Mouse (Mus musculus): ENCODE measurements around the gene Mrpl19.
A peak's percentile ranks its signal among the peaks of the same experiment; 100 is the strongest.

Mrpl19 gene

DNA sequence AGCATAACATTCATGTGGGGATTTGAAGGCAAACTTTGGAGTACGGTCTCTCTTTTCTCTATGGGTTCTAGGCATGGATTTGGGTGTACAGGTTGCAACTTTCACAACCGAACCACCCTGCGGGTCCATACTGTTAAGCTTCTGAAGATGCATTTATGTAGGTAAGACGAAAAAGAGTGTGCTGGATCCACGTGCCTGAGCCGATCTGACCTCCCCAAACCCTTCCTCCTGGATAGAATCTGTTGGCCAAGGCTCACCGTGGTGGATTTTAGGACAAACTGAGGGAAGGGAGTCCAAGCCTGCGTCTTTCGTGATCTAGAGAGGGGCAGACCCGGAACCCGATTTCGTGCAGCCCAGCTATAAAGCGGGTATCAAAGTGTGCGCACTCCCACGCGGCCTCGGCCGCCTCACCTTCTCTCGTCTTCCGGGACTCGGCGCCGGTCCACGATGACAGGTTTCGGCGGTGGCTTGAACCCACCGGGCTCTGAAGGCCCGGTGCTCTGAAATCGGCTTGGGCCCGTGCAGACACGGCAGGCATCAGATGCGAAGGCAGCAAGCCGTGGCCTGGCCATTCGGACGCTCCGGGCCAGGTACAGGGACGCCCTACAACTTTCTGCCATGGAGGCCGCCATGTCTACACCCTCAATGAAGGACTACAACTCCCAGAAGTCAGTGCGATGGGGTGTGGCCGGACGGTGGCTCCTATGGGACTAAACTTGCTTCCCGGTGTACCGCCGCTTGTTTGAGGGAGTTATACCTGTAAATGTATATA is at the start of gene Mrpl19:
Gene Mrpl19, minus strand, starts transcription at position 663 of the 772 bp plus-strand sequence.
- peak; percentile 91 for DNase-seq

DNA sequence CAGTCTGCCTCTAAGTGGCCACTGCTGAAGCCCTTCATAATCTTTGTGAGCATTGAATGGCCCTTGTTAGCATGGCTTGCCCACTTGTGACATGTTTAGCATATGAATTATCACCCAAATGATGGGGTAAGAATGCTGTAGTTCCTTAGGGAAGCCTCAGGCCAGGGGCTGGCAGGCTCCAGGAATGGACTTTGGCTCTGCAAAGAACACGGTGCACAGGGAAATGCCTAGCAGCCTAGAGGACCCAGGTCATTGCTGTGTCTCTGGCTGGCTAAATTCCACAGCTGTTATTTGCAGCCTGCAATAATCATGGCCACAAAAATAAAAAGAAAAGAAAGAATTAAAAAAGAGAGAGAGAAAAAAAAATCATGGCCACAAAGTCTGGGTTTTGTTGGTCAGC is 46.6 kb upstream of the Mrpl19 start:
- no peak for DNase-seq

DNA sequence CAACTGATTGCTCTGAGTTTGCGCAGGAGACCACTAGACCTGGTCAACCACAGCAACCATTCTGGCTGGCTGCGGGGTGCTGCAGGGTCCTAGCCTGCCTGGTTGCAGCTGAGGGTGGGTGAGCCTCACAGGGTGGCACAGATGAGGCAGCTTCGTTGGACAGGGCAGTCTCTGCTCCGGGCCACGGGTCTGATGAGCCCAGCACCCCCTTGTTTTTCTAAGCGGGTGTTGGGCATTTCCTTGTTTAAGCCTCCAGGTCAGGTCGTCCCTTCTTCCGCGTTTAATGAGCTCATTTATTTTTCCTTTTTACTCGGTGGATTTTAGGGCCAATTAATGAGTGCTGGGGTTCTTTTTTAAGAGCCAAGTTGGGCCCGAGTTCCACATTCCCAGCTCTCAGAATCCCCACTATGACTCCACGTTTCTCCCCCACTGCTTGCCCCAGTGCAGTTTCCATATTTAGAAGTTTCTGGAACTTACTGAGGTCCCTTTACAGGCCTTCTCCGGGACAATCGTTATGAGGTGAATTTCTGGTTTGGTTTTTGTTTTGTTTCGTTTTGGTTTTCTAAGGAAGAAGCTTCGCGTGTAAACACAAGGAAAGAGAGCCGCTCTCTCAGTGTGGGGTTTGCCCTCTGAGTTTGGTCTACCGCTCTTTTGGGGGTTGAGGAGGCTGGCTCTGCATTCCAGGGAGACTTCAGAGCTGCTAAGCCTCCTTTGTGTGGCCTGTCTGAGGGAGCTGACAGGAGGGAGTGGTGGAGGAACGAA is 24.5 kb upstream of the Mrpl19 start:
- DNase-seq = no peak

DNA sequence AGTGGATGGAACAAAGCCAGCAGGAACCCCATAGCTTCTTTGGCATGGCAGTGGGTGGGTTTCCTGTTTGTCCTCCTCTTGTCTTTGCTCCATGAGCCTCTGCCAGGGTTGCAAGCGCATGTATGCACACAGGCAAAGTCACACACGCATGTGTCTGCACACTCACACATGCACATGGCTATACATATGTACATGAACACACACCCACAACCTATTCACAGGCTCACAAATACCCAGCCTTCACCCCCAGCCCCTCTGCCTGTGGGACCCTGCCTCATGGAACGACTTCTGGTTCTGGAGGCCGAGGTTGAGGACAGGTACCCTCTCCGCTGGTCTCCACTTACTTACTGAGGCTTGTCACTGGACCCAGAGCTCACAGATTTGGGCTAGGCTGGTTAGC is 22.6 kb upstream of the Mrpl19 start:
- DNase-seq = no peak

DNA sequence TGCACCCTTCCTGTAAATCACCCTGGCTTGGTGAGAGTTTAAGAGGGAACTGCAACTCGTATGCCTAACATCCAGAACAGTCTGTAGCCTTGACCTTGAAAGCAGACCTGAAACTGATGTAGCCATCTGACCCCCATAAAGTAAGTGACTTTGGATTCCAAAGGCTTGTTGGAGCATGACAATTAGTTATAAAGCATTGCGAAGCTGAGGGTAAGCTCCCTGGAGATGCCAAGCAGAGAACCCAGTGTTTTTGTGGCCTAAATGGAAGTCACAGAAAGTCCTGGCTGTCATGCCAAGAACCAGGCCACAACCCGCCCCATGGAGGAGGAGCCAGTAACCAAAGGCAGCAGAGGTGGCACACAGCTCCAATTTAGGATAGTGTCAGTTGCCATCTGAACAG is 21.8 kb upstream of the Mrpl19 start:
- peak; percentile 45 for DNase-seq

DNA sequence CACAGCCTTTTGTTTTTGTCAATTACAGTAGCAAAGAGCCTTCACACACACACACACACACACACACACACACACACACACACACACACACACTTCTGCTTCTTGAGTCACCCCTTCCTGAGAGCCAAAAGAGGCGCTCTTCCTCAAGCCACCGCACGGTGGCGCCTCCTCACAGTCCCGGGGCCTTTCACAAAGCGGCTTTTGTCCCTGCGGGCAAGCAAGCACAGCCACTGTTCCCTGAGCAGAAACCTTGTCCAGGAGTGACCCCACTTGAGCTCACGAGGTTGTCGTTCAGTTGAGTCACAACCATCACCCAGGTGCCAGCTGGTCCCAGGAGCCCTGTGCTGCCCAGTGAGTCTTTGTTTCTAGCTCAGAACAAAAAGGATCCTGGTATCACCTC is 21.3 kb upstream of the Mrpl19 start:
- DNase-seq = peak; percentile 53

DNA sequence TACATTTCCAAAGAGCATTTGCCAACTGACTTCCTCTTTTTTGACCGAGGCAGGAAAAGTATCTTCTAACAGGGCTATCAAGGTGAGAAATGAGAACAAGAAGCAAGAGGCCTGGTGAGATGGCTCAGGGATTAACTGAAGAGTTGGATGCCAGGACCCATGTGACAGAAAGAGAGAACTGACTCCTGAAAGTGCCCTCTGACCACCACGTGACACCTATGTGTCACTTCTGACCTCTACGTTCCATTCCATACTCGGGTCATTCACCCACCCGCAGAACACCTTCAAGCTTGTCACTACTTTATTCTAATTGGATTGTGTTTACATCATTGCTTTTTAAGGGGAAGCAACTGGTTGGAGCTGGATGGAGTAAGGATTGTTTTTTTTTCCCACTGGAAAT is 20.8 kb upstream of the Mrpl19 start:
- DNase-seq = no peak

DNA sequence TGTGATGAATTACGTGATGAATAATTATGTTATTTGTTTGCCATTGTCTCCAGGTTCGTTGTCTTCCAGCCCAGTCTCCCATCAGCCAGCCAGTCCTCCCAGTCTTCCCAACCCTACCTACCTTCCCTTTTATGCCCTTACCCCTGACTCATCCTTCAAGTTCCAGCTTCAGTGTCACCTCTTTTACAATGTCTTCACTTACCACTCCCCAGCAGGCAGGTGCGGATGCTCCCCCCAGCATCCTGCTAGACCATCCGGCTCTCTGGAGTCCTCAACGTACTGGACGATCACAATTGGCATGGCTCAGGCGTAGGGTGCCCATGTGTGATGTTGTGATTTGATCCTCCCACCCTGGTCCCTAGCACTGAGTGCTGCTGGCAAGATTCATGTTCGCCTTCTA is 20.4 kb upstream of the Mrpl19 start:
- DNase-seq = no peak

DNA sequence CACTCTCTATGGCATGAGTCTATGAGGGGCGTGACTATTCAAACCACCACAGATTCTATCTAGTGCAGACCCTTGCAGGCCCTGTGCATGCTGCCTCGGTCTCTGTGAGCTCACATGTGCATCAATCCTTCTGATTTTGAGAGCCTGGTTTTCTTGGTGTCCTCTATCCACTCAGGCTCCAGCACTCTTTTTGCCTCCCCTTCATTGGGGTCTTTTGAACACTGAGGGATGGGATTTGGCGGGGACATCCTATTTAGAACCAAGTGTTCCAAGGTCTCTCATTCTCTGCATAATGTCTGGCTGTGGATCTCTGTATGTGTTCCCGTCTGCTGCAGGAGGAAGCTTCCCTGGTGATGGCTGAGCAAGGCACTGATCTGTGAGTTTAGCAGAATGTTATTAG is 13.5 kb upstream of the Mrpl19 start:
- DNase-seq = no peak

DNA sequence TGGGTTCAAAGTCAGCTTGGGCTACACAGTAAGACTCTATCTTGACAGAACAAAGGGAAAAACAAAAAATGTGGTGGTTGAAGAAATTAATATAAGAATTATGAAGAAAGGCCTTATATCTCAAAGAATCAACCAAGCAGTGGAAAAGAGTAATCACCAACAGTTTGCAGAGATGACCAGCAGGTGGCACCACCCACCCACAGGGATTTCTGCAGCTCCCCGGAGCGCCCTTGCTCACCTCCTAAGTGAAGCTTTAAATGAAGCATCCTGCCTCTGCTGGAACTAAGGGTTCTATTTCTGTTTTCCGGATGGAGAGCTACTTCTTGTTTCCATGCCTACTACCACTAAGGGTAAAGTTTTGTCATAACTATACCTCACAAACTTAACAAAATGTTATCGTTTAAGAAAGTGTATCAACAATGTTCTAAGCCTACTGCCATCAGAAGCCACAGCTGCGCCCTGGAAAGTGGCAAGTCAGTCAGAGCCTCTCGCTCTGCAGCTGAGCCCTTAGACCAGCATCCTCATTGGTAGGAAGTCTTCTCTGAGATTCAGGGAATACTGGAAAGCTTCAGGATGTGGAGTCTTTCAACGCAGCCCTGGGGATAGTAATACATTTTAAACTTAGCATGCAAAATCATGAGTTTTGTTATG is 10.3 kb upstream of the Mrpl19 start:
- DNase-seq = no peak

DNA sequence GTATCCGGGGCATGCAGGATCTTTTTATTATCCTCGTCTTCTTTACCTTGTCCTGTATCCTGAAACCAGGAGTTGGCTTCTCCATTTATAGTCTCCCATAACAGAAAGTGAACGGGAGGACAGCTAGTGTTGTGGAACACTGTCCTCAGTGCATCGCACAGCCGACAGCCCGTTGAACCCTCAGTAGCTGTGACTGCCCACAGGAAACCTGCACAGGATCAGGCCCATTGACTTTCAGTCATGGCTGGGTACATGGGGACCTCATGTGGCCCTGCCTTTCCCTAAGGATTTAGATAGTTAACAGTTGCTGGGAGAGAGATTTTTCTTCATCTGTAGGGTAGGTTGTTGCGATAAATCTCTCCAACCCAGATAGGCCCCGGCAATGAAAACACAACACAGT is 6.8 kb upstream of the Mrpl19 start:
- no peak for DNase-seq

DNA sequence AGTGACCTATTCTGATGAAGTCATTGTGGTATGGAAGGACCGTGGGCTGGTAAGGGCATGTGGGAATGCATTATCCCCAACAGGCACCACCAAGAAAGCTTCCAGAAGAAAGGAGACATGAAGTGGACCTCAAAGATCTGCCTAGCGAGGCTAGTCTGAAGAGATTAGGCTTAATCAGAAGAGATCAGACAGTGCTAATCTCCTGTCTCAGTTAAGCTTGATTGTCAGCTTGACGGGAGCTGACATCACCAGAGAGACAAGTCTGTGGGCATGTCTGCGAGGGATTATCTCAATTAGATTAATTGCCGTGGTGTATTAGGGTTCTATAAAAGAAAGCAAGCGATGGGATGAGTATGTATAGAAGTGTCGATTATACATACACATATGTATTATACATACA is 5.4 kb upstream of the Mrpl19 start:
- DNase-seq = no peak

DNA sequence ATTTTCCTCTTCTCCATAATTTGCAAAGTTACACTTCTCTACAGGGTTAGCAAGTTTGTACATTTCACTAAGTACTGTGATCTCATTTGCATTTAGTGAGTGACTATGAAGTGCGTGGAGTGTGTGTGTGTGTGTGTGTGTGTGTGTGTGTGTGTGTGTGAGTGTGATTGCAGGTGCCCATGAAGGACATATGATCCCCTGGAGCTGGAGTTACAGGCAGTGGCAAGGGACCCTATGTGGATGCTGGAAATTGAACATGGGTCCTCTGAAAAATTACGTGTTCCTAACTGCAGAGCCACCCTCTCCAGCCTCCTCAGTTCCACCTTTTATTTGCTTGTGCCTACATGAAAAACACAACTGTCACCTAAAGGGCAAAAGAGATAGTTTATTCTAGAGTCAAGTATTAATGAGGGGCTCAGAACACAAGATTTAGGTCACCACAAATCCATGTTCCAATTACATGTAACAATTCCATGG is 348 bp upstream of the Mrpl19 start:
- peak; percentile 28 for DNase-seq

DNA sequence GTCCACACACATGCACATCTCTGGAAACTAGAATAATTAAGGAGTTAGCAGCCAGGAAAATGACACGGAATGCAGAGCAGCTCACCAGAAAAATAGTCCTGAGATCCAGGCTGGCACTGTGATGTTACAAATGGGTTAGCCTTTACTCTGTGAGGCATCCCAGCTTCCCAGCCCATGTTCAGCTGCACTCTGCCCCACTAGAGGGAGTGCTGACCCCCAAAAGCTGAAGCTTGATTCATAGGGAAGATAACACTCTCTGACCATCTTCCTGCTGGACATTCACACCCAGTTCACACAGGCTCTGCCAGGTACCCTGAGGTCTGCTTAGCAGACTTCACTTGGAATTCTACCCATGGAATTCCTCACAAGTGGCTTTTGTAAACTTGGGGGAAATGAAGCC is 5.5 kb downstream of the Mrpl19 start:
- DNase-seq = no peak

DNA sequence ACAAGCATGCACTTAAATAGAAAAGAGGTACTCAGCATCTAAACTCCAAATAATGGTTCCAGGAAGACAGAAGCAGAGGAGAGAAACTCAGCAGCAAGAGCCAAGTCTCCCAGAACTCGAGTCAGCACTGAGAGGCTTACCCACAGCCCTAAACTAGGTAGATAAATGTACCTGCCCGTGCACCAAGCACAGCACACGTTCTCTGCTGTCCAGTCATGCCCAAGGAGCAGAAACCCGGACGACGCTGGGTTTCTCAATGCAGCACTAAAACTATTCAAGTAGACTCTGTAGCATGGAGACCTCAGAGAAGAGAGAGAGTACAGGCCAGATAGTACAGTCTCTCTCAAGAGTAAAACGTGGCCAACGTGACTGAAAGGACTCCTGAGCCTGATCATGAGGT is 5.9 kb downstream of the Mrpl19 start:
- DNase-seq = no peak

DNA sequence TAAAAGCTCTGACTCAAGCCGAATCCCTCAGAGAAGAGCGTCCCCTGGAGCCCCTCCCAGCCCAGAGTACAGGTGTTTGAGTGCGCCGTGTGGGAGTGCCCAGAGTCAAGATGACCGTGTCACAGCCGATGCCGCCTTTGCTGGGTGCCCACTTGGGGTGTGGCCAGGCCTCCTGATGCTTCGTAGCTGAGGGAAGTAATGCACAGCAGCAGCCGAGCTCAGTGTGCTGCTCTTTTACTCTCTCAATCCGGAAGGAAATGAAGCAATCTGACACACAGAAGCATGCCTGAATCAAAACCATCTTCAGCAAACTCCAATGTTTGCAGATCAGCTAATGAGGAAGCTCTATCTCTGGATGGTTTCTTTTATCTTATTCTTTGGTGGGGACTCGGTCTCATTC is 7.8 kb downstream of the Mrpl19 start:
- no peak for DNase-seq

DNA sequence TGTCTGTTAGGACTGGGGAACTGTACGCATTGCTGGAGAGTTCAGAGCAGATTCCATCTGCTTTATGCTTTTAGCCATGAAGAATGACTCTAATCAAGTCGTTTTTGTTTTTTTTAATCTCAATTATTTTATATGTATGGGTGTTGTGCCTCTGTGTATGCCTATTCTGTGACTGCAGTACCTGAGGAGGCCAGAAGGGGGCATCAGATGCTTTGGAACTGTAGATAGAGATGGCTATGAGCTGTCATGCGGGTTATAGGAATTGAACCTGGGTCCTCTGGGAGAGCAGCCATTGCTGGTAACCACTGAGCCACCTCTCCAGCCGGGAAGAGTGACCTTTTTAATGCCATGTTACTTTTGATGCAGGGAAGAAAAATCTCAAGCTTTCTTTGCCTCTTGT is 9.4 kb downstream of the Mrpl19 start:
- no peak for DNase-seq

DNA sequence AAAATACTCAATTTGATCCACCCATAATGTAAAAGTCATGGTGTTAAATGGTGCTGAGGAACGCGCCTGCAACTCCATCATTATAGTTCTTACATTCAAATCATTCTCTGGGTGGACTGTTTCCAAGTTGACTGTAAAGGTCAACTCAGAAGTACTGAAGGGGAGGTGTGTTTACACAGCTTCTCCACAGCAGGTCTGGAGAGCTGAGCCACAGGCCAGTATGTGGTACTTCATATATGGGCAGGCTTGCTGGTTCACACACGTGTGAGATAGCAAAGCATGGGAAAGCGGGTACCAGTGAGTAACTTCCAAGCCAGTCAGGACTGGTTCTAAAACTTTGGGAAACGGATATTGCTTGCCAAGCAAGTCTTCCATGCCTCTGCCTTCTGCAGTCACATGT is 10.6 kb downstream of the Mrpl19 start:
- DNase-seq = no peak

DNA sequence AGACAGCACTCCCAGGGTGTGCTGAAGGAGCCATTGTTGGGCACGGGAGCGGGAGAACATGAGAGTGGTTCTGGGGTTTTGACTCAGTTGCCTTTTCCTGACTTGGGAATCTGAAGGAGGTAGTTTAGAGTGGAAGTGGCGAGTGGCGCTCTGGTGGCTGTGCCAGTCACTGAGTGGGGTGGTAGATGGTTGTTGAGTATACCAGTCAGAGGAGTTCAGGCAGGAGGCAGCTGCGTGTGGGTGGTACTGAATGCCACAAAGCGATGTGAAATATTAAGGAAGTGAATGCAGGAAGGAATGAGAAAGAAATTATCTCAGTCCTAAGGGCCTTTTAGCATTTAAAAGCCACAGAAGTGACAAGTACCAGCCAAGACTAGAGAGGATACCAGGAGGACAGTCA is 18.9 kb downstream of the Mrpl19 start:
- no peak for DNase-seq

DNA sequence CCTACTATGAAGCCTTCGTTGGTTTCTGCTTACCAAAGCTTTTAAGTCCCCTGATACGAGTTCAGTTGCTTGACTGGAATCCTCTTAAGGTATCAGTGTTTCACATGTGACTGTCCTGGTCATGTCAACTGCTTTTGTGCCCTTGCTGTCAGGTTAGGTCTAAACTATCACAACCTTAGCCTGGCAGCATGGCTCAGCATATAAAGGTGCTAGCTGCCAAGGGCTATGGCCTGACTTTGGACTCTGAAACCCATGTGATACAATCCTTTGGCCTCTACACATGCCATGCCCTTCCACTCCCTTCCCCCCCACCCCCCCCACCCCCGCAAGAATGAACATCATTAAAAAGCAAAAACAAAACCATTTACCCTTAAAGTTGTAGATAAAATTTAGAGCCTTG is 21.3 kb downstream of the Mrpl19 start:
- no peak for DNase-seq

DNA sequence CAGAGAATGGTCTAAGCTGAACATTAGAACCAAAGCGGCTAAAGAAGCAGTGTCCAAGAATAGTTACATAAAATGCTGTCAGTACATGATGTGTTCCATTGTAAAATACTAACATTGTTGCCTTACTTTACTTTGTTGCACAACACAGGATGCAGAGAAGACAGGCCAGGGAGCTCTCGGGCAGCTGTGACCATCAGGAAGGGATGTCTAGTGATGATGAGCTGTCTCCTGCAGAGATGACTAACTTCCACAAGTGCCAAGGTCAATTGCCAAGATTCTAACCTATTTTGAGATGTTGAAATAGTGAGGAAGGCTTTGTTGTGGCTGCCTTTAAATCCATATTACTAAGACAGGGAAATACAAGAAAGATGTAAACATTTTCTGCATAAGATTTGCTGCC is 22.5 kb downstream of the Mrpl19 start:
- no peak for DNase-seq

DNA sequence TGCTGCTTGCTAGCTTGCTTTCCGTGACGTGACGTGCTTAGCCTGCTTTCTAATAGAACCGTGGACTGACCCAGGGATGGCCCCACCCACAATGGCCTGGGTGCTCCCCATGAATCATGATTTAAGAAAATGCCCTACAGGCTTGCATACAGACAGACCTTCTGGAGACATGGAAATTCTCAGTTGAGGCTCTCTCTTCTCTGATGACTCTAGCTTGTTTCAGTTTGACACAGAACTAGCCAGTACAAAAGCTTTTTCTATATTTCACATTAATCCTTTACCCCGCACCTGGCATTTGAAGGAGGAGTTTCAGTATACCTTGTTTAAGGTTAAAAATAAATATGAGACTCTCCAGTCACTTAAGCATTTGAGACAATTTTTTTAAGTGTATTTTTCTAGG is 24.0 kb downstream of the Mrpl19 start:
- DNase-seq = no peak

DNA sequence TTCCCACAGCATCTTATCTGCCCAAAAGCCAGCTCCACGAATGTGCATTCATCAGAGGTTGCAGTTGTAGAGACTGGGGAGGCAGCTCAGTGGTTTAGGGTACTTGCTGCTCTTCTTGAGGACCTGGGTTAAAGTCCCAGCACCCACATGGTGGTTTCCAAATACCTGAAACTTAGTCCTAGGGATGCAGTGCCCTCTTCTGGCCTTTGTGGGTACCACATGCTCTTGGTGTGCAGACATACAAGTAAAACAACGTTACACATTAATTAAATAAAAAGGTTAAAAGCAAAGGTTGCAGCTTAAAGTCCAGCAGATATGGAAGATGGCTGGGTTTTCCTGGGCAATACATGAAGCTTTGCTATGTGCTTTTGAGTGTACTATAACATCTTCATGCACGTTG is 32.5 kb downstream of the Mrpl19 start:
- DNase-seq = no peak

DNA sequence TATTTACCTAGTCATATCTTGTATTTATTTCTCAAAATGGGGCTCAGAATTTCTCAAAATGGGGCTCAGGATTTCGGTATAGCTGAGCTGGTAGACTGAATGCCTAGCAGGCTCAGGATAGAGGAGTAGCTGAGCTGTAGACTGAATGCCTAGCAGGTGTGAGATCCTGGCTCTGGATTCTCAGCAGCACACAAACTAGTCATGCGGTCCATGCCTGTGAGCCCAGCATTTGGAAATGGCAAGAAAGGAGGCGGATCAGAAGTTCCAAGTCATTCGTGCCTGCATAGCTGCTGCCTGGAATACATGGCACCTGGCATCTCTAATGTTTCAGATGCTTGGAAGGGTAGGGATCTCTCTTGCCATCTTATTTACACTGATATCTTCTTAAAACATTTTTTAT is 36.4 kb downstream of the Mrpl19 start:
- no peak for DNase-seq

All from cerebellum, adult 11-12 months (tissue).